ENCODE assay signal across 11 mouse cellular contexts in genomic region chr13:107573499-107574355, GRCm38 (mm10).
A peak's percentile ranks its signal among the peaks of the same experiment; 100 is the strongest.
DNase-seq lines count a peak whose midpoint lies in the region; ATAC-seq and TF ChIP-seq lines count a peak whose summit lies in the region.
"Had no signal": no experiment of that assay in that cellular context is flagged by ENCODE, and none has a peak within 500 bp of the region (broad histone marks: within the 10 kb centered on the region; RNA-seq: fewer than 3 reads in every experiment).

No protein-coding gene starts in this region.

- no peak for ATAC-seq in cerebellum, adult (ENCODE audit: insufficient number of reproducible peaks, low FRiP score, low TSS enrichment)
- ATAC-seq in midbrain, postnatal 0 days (ENCODE audit: low FRiP score), result no peak
- no peak for ATAC-seq in midbrain, embryonic 15.5 days (replicated peaks)

- no peak for TF ChIP-seq CTCF in midbrain, postnatal 0 days (IDR thresholded peaks at IDR 0.05)

- 82% methylated on average over 9 of the region's 9 CpGs for WGBS in midbrain, postnatal 0 days
- 81% methylated on average over 9 of the region's 9 CpGs for WGBS in midbrain, embryonic 15.5 days
- 82% methylated on average over 9 of the region's 9 CpGs for WGBS in limb, embryonic 10.5 days

- H3K4me2 ChIP-seq in midbrain, postnatal 0 days (ENCODE audit: low read depth, low read length, poor library complexity, severe bottlenecking), result no peak overlapping the region
- no peak overlapping the region for H3K4me2 ChIP-seq in midbrain, embryonic 15.5 days
- H3K4me2 ChIP-seq: stomach, embryonic 15.5 days had no signal

- no peaks in the 10 kb centered on the region for H3K4me1 ChIP-seq in midbrain, postnatal 0 days (ENCODE audit: insufficient read depth, low read length)
- no peaks in the 10 kb centered on the region for H3K4me1 ChIP-seq in midbrain, embryonic 15.5 days
- no peaks in the 10 kb centered on the region for H3K4me1 ChIP-seq in limb, embryonic 10.5 days
- H3K4me1 ChIP-seq: stomach, embryonic 15.5 days had no signal

- DNase-seq in cerebellum, postnatal 14 days, result peak; percentile 12 to 23
- peak; percentile 33 for DNase-seq in midbrain, postnatal 0 days (ENCODE audit: low spot score)
- DNase-seq in frontal cortex, postnatal 14 days (ENCODE audit: low spot score in 2 of 2), result peak; percentile 8 to 9
- DNase-seq in telencephalon, adult 2 months (ENCODE audit: low read depth, low spot score), result peak; percentile 49
- DNase-seq in neural tube, embryonic 10.5 days (ENCODE audit: extremely low spot score, low spot score), result no peak
- no peak for DNase-seq in limb, embryonic 10.5 days (ENCODE audit: low spot score)
- DNase-seq: heart, adult 18-20 months had no signal

- H3K9ac ChIP-seq in midbrain, postnatal 0 days (replicated peaks; ENCODE audit: low read length, poor library complexity, severe bottlenecking), result no peak overlapping the region
- no peak overlapping the region for H3K9ac ChIP-seq in midbrain, embryonic 15.5 days
- H3K9ac ChIP-seq: stomach, embryonic 15.5 days had no signal

- no peaks in the 10 kb centered on the region for H3K36me3 ChIP-seq in midbrain, postnatal 0 days (ENCODE audit: insufficient read depth, low read length)
- no peaks in the 10 kb centered on the region for H3K36me3 ChIP-seq in midbrain, embryonic 15.5 days (replicated peaks)
- H3K36me3 ChIP-seq in limb, embryonic 10.5 days, result no peaks in the 10 kb centered on the region
- H3K36me3 ChIP-seq: stomach, embryonic 15.5 days had no signal

- no peak overlapping the region for H3K27ac ChIP-seq in midbrain, postnatal 0 days (ENCODE audit: low read depth, low read length)
- H3K27ac ChIP-seq in midbrain, embryonic 15.5 days, result no peak overlapping the region
- no peak overlapping the region for H3K27ac ChIP-seq in limb, embryonic 10.5 days
- H3K27ac ChIP-seq: left cerebral cortex, adult 2 months; stomach, embryonic 15.5 days had no signal

- no peaks in the 10 kb centered on the region for H3K27me3 ChIP-seq in midbrain, postnatal 0 days (ENCODE audit: insufficient read depth, low read length)
- H3K27me3 ChIP-seq in midbrain, embryonic 15.5 days (replicated peaks), result no peaks in the 10 kb centered on the region; the same call in 1 of the 2 replicates
- peaks cover 13% of the 10 kb centered on the region; the same call in 1 of the 2 replicates for H3K27me3 ChIP-seq in limb, embryonic 10.5 days (ENCODE audit: low read depth, poor library complexity, severe bottlenecking)
- H3K27me3 ChIP-seq: stomach, embryonic 15.5 days had no signal

- H3K9me3 ChIP-seq in midbrain, postnatal 0 days (ENCODE audit: low read length), result no peaks in the 10 kb centered on the region
- H3K9me3 ChIP-seq in midbrain, embryonic 15.5 days, result no peaks in the 10 kb centered on the region
- no peaks in the 10 kb centered on the region for H3K9me3 ChIP-seq in limb, embryonic 10.5 days (replicated peaks)
- H3K9me3 ChIP-seq: stomach, embryonic 15.5 days had no signal

- H3K4me3 ChIP-seq in midbrain, postnatal 0 days (ENCODE audit: low read depth, low read length), result no peak overlapping the region
- H3K4me3 ChIP-seq in midbrain, embryonic 15.5 days, result no peak overlapping the region
- H3K4me3 ChIP-seq in limb, embryonic 10.5 days, result no peak overlapping the region
- H3K4me3 ChIP-seq: left cerebral cortex, adult 2 months; stomach, embryonic 15.5 days had no signal

Comparison
In these comparisons a context has a peak if more than half of its experiments do, and no peak if none do; other contexts are left out.
1. DNase-seq: peak in cerebellum, postnatal 14 days (2 of 2), midbrain, postnatal 0 days (single experiment), frontal cortex, postnatal 14 days (2 of 2) and telencephalon, adult 2 months (single experiment); none in neural tube, embryonic 10.5 days (single experiment) and limb, embryonic 10.5 days (single experiment).